Mouse (Mus musculus) MEL (cell line): ENCODE data around the gene Tmem177. TPM values are rescaled to one million over a fixed set of nuclear protein-coding genes. Genes with fewer than 3 reads are reported as not detected.

Source experiments
- DNase-seq: peaks from one replicate; pipeline ENCODE4 v3.0.0; 2011; ENCODE audit warnings: low read depth, low spot score
- H3K27ac ChIP-seq: 2 replicates; pipeline ENCODE4 v1.5.1; 2012; ENCODE audit warnings: low read depth, mild to moderate bottlenecking, control low read depth, low read length, moderate library complexity; ENCODE audit not compliant: control insufficient read depth
- H3K27me3 ChIP-seq, 2 experiments: fragments of 150-350 bp in 1 of 2; sonication (generic) in 1 of 2; 2 replicates each; pipeline ENCODE4 v1.6.1; 2012; ENCODE audit warnings: low read length in 2 of 2, mild to moderate bottlenecking in 2 of 2, improper control_type of control experiment in 1 of 2, moderate library complexity in 1 of 2; ENCODE audit not compliant: insufficient read depth in 2 of 2, control insufficient read depth in 1 of 2
- H3K36me3 ChIP-seq, 2 experiments: 2 replicates each; pipeline ENCODE4 v1.6.1; 2012 to 2014; ENCODE audit warnings: low read length in 2 of 2, improper control_type of control experiment in 1 of 2, inconsistent platforms in 1 of 2, mild to moderate bottlenecking in 1 of 2; ENCODE audit not compliant: insufficient read depth in 2 of 2, control insufficient read depth in 1 of 2
- H3K4me1 ChIP-seq, 2 experiments: fragments of 150-350 bp in 1 of 2; sonication (generic) in 1 of 2; 2 replicates each; pipeline ENCODE4 v1.6.1; 2012; ENCODE audit warnings: low read length in 2 of 2, improper control_type of control experiment in 1 of 2, mild to moderate bottlenecking in 1 of 2; ENCODE audit not compliant: insufficient read depth in 2 of 2, control insufficient read depth in 1 of 2
- H3K4me3 ChIP-seq, 2 experiments: fragments of 150-350 bp in 1 of 2; sonication (generic) in 1 of 2; 2 replicates each; pipeline ENCODE4 v1.5.1; 2012; ENCODE audit warnings: low read depth in 2 of 2, low read length in 2 of 2, mild to moderate bottlenecking in 2 of 2, moderate library complexity in 2 of 2, control low read depth in 1 of 2, improper control_type of control experiment in 1 of 2; ENCODE audit not compliant: control insufficient read depth in 1 of 2, insufficient read depth in 1 of 2
- H3K79me2 ChIP-seq: 2 replicates; pipeline ENCODE4 v1.6.1; 2012; ENCODE audit warnings: mild to moderate bottlenecking, low read length, moderate library complexity; ENCODE audit not compliant: control insufficient read depth, poor library complexity, insufficient read depth
- H3K9ac ChIP-seq: 2 replicates; pipeline ENCODE4 v1.6.1; 2012; ENCODE audit warnings: low read depth, mild to moderate bottlenecking, control low read depth, low read length, moderate library complexity; ENCODE audit not compliant: control insufficient read depth, poor library complexity, severe bottlenecking
- H3K9me3 ChIP-seq: fragments of 150-350 bp; sonication (generic); replicated peaks from 2 replicates; pipeline ENCODE4 v1.6.1; 2012; ENCODE audit warnings: mild to moderate bottlenecking, low read length, improper control_type of control experiment, moderate library complexity; ENCODE audit not compliant: insufficient read depth
- BHLHE40 ChIP-seq: IDR thresholded peaks from 2 replicates; pipeline ENCODE4 v1.6.1; 2012; ENCODE audit warnings: low read depth, mild to moderate bottlenecking, inconsistent platforms, low read length, improper control_type of control experiment, borderline replicate concordance
- CHD2 ChIP-seq: IDR thresholded peaks from 2 replicates; pipeline ENCODE4 v1.6.1; 2011; ENCODE audit warnings: low read length, improper control_type of control experiment
- E2F4 ChIP-seq: IDR thresholded peaks from 2 replicates; pipeline ENCODE4 v1.6.1; 2011; ENCODE audit warnings: low read depth, low read length, improper control_type of control experiment, borderline replicate concordance
- ELF1 ChIP-seq: IDR thresholded peaks from 2 replicates; pipeline ENCODE4 v1.6.1; 2014; ENCODE audit warnings: low read depth, mild to moderate bottlenecking, inconsistent platforms, low read length, improper control_type of control experiment, moderate library complexity
- EP300 ChIP-seq, 2 experiments: IDR thresholded peaks; 2 replicates each; pipeline ENCODE4 v1.6.1; 2011; ENCODE audit warnings: improper control_type of control experiment in 2 of 2, low read length in 2 of 2, low read depth in 1 of 2, mild to moderate bottlenecking in 1 of 2
- GABPA ChIP-seq: IDR thresholded peaks from 2 replicates; pipeline ENCODE4 v1.6.1; 2012; ENCODE audit warnings: low read depth, mild to moderate bottlenecking, inconsistent platforms, low read length, improper control_type of control experiment, moderate library complexity
- JUND ChIP-seq: IDR thresholded peaks from 2 replicates; pipeline ENCODE4 v1.6.1; 2011; ENCODE audit warnings: low read depth, mild to moderate bottlenecking, improper control_type of control experiment, low read length
- KAT2A ChIP-seq: conservative IDR thresholded peaks from 2 replicates; pipeline ENCODE4 v1.6.1; 2012; ENCODE audit warnings: low read depth, low read length, improper control_type of control experiment, inconsistent platforms
- MAFK ChIP-seq: IDR thresholded peaks from 2 replicates; pipeline ENCODE4 v1.6.1; 2011; ENCODE audit warnings: low read depth, mild to moderate bottlenecking, low read length, improper control_type of control experiment, borderline replicate concordance
- MEF2A ChIP-seq: IDR thresholded peaks from 2 replicates; pipeline ENCODE4 v1.6.1; 2014; ENCODE audit warnings: low read depth, mild to moderate bottlenecking, inconsistent platforms, low read length, improper control_type of control experiment; ENCODE audit not compliant: poor library complexity, insufficient replicate concordance, severe bottlenecking; ENCODE audit errors: extremely low read depth
- MXI1 ChIP-seq: IDR thresholded peaks from 2 replicates; pipeline ENCODE4 v1.6.1; 2011; ENCODE audit warnings: mild to moderate bottlenecking, low read depth, low read length, improper control_type of control experiment
- POLR2AphosphoS2 ChIP-seq: IDR thresholded peaks from 2 replicates; pipeline ENCODE4 v1.6.1; 2011; ENCODE audit warnings: low read length, improper control_type of control experiment
- RAD21 ChIP-seq: IDR thresholded peaks from 2 replicates; pipeline ENCODE4 v1.6.1; 2011; ENCODE audit warnings: mild to moderate bottlenecking, low read depth, low read length, improper control_type of control experiment
- USF2 ChIP-seq, 2 experiments: IDR thresholded peaks; 2 replicates each; pipeline ENCODE4 v1.6.1; 2011 to 2012; ENCODE audit warnings: improper control_type of control experiment in 2 of 2, low read length in 2 of 2, borderline replicate concordance in 1 of 2, inconsistent platforms in 1 of 2, low read depth in 1 of 2, mild to moderate bottlenecking in 1 of 2; ENCODE audit not compliant: insufficient read depth in 1 of 2
- ZC3H11A ChIP-seq: IDR thresholded peaks from 2 replicates; pipeline ENCODE4 v1.6.1; 2012; ENCODE audit warnings: low read depth, mild to moderate bottlenecking, inconsistent platforms, low read length, improper control_type of control experiment
- polyA plus RNA-seq, 2 experiments: library from polyadenylated mRNA; stranded (reverse) in 1 of 2; unstranded in 1 of 2; fragments of >175 nt in 1 of 2; fragments of >200 nt in 1 of 2; gene quantifications; 2 replicates each; pipeline versions ENCODE4 v1.2.1 to v1.2.4; 2012; ENCODE audit warnings: low replicate concordance in 2 of 2, low read depth in 1 of 2; ENCODE audit not compliant: insufficient read length in 2 of 2, insufficient read depth in 1 of 2, missing spikeins in 1 of 2
- total RNA-seq: library from RNA; depleted of rRNA; stranded (reverse); fragments of 300-350 nt; gene quantifications from 2 replicates; pipeline ENCODE4 v1.2.3, GENCODE M21; 2012

Gene Tmem177
- total and polyA plus RNA-seq, 3 experiments: 6.0 to 7.5 TPM; not detected in 1

DNA sequence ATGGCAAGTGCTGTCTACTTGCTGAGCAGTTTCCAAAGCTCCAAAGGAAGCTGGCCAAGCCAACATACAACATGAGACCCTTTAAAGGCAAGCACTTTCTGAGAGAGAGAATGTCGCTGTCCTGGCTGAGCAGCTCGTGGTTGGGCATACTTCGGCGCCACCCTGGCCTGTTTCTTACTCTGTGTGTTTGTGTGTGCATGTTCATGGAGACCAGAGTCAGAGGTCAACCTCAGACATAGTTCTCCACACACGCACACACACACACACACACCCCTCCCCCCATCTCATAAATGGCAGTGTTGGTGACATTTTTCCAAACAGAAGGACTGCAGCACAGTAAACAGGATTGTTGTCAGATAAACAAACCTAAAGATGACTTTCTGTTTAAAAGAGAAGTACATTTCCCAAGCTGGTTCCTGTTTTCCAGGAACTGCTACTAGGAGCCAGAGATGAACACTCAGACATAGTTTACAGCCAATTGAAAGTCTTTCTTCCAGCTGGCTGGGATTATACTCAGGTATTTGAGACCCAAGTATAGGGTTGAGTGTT, 3.9 kb upstream of the Tmem177 start:
- Histone ChIP-seq H3K36me3 (peaks cover 0 to 10% of the 10 kb centered on the region in 2 experiments; a peak in 2 of 4 replicates), H3K4me3 (no peak overlapping the region)
- no peak for TF ChIP-seq BHLHE40
- no peak for TF ChIP-seq JUND
- TF ChIP-seq MXI1: no peak
- TF ChIP-seq E2F4: no peak
- no peak for TF ChIP-seq USF2 (IDR thresholded peaks at IDR 0.05; ENCODE audit: borderline replicate concordance in 1 of 2, insufficient read depth in 1 of 2, low read depth in 1 of 2, low read length in 2 of 2)
- TF ChIP-seq KAT2A: no peak
- TF ChIP-seq CHD2: no peak
- TF ChIP-seq EP300 (IDR thresholded peaks at IDR 0.05; ENCODE audit: low read depth in 1 of 2, low read length in 2 of 2): no peak
- no peak for TF ChIP-seq POLR2AphosphoS2
- TF ChIP-seq GABPA: no peak
- no peak for TF ChIP-seq ELF1
- no peak for TF ChIP-seq MAFK
- no peak for TF ChIP-seq MEF2A
- no peak for TF ChIP-seq ZC3H11A

GRCm38 (mm10) chr1:119907206-119907748, 5.7 kb downstream of the Tmem177 start:
- DNase-seq: no peak
- H3K27me3 ChIP-seq: no peaks in the 10 kb centered on the region
- H3K79me2 ChIP-seq: no peaks in the 10 kb centered on the region
- H3K9ac ChIP-seq: no peak overlapping the region
- H3K4me3 ChIP-seq: no peak overlapping the region
- no peaks in the 10 kb centered on the region; a peak in 1 of 4 replicates for H3K4me1 ChIP-seq
- H3K27ac ChIP-seq: no peak overlapping the region
- no peak for TF ChIP-seq RAD21
- TF ChIP-seq EP300 (IDR thresholded peaks at IDR 0.05; ENCODE audit: low read depth in 1 of 2, low read length in 2 of 2): no peak
- TF ChIP-seq JUND: no peak
- no peaks in the 10 kb centered on the region for H3K9me3 ChIP-seq
- peaks cover 0 to 2% of the 10 kb centered on the region in 2 experiments; a peak in 1 of 4 replicates for H3K36me3 ChIP-seq

More for the DNA sequence above, 3.9 kb upstream of the Tmem177 start:
- Histone ChIP-seq H3K9ac (no peak overlapping the region), H3K79me2 (no peaks in the 10 kb centered on the region; the same call in 1 of the 2 replicates), H3K27ac (no peak overlapping the region), H3K9me3 (no peaks in the 10 kb centered on the region), H3K4me1 (peaks cover 2 to 11% of the 10 kb centered on the region in 2 experiments; a peak in 1 of 4 replicates), H3K27me3 (no peaks in the 10 kb centered on the region)
- peak; percentile 30 for DNase-seq
